In the genomic region with DNA sequence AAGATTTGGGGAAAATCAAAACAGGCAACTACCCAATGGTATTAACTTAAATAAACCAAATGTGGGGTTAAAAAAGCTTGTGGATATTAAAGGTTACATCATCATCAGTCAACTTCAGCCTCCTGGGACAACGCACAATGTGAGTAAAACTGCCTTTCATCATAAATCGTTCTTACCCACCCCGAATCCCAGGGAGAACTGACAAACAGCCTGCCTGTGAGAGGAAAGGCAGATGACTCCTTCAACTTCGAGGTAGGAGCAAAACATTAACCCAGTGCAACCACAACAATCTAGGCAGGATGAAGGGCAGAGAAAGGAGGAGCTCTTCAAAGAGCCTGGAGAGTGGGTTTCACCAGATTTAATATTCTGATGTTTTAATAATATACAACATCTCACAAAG, we compare ENCODE assay signal across 19 mouse cellular contexts.
A peak's percentile ranks its signal among the peaks of the same experiment; 100 is the strongest.
DNase-seq lines count a peak whose midpoint lies in the region; ATAC-seq and TF ChIP-seq lines count a peak whose summit lies in the region.
"Had no signal": no experiment of that assay in that cellular context is flagged by ENCODE, and none has a peak within 500 bp of the region (broad histone marks: within the 10 kb centered on the region; RNA-seq: fewer than 3 reads in every experiment).

No protein-coding gene starts in this region.

- POLR2A ChIA-PET in Patski (lab: Charles Lee): no interaction called here

- H3K36me3 ChIP-seq in kidney, adult 2 months (ENCODE audit: control insufficient read depth, insufficient read depth, low read length): no peaks in the 10 kb centered on the region
- H3K36me3 ChIP-seq: embryonic facial prominence, embryonic 15.5 days; forebrain, embryonic 10.5 days; heart, embryonic 15.5 days; hindbrain, embryonic 10.5 days; hindbrain, embryonic 15.5 days had no signal

- TF ChIP-seq POLR2A in kidney, adult 2 months (IDR thresholded peaks at IDR 0.05; ENCODE audit: low read depth, low read length): no peak

- peak; percentile 80 for ATAC-seq in Patski
- ATAC-seq: forebrain, embryonic 14.5 days; intestine, embryonic 16.5 days had no signal

- no peak for TF ChIP-seq CTCF in kidney, adult 2 months (conservative IDR thresholded peaks at IDR 0.05; ENCODE audit: insufficient read depth, insufficient read length, low read depth, low read length)
- TF ChIP-seq CTCF in Patski (IDR thresholded peaks at IDR 0.05): no peak

- no peaks in the 10 kb centered on the region for H3K27me3 ChIP-seq in kidney, adult 2 months (replicated peaks; ENCODE audit: control insufficient read depth, insufficient read depth, low read length)
- no peaks in the 10 kb centered on the region for H3K27me3 ChIP-seq in Patski
- H3K27me3 ChIP-seq: embryonic facial prominence, embryonic 15.5 days; heart, embryonic 15.5 days; hindbrain, embryonic 15.5 days had no signal

- peak; percentile 25 for DNase-seq in embryo, embryonic 10 days (ENCODE audit: low spot score)
- DNase-seq in embryo, embryonic 10.5 days (ENCODE audit: low spot score): no peak
- DNase-seq in kidney, adult 2 months: peak; percentile 38
- DNase-seq in kidney, adult 8-10 months: no peak
- peak; percentile 63 for DNase-seq in Patski (ENCODE audit: low read depth, low spot score)
- no peak for DNase-seq in cerebellum, postnatal 10 days
- DNase-seq: cerebellum, adult 18-20 months; cerebellum, adult 9-11 months; gastrocnemius, postnatal 36 days had no signal

- H3K4me3 ChIP-seq in kidney, adult 2 months (ENCODE audit: insufficient read depth, low read depth, low read length): no peak overlapping the region
- H3K4me3 ChIP-seq in brown adipose tissue, adult 24 weeks (ENCODE audit: insufficient read depth, low read depth, low read length): no peak overlapping the region
- H3K4me3 ChIP-seq: embryonic facial prominence, embryonic 15.5 days; erythroblast, embryonic 14.5 days; forebrain, embryonic 10.5 days; heart, adult 2 months; heart, embryonic 15.5 days; hindbrain, embryonic 10.5 days; hindbrain, embryonic 15.5 days had no signal

- WGBS in kidney, adult 2 months: 23% methylated on average over 4 of the region's 4 CpGs

- CTCF ChIA-PET in Patski (lab: Charles Lee): interaction anchor here (1.0 to 1.7 kb wide), 5 partner anchors 15 to 100 kb away, joined by 3 to 5 read pairs (median 3); no protein-coding TSS in a partner anchor

- H3K4me1 ChIP-seq in kidney, adult 2 months (ENCODE audit: control insufficient read depth, insufficient read depth, low read length): peaks cover 6% of the 10 kb centered on the region; the same call in 1 of the 2 replicates
- peaks cover 9% of the 10 kb centered on the region for H3K4me1 ChIP-seq in brown adipose tissue, adult 24 weeks (ENCODE audit: control insufficient read depth, insufficient read depth, insufficient read length, low read length)
- H3K4me1 ChIP-seq: embryonic facial prominence, embryonic 15.5 days; forebrain, embryonic 10.5 days; hindbrain, embryonic 10.5 days; hindbrain, embryonic 15.5 days had no signal

- in situ Hi-C loops in Patski (cut with MboI; ENCODE audit: low pct_unique_long_range_greater_than_20kb): no loop called here

- peak overlapping the region; percentile 22; the same call in 1 of the 2 replicates for H3K27ac ChIP-seq in kidney, adult 2 months (ENCODE audit: insufficient read depth, low read depth, low read length)
- 0 out of 2 replicates have a peak overlapping the region, but pooled peaks have one; percentile 77 for H3K27ac ChIP-seq in brown adipose tissue, adult 24 weeks (replicated peaks; ENCODE audit: low read depth, low read length)
- H3K27ac ChIP-seq: embryonic facial prominence, embryonic 15.5 days; forebrain, embryonic 10.5 days; heart, embryonic 15.5 days; hindbrain, embryonic 10.5 days; hindbrain, embryonic 15.5 days had no signal

Comparison
In these comparisons a context has a peak if more than half of its experiments do, and no peak if none do; other contexts are left out.
1. DNase-seq: peak in embryo, embryonic 10 days (single experiment), kidney, adult 2 months (single experiment) and Patski (single experiment); none in embryo, embryonic 10.5 days (single experiment), kidney, adult 8-10 months (0 of 2) and cerebellum, postnatal 10 days (0 of 2).